Mouse (Mus musculus) MEL (cell line): ENCODE measurements around the gene Ticam1. TPM values are rescaled to one million over a fixed set of nuclear protein-coding genes. Genes with fewer than 3 reads are reported as not detected.

ENCODE experiments used
- DNase-seq: peaks from one replicate; pipeline ENCODE4 v3.0.0; 2011; ENCODE audit warnings: low read depth, low spot score
- H3K27ac ChIP-seq: 2 replicates; pipeline ENCODE4 v1.5.1; 2012; ENCODE audit warnings: low read depth, mild to moderate bottlenecking, control low read depth, low read length, moderate library complexity; ENCODE audit not compliant: control insufficient read depth
- H3K27me3 ChIP-seq, 2 experiments: fragments of 150-350 bp in 1 of 2; sonication (generic) in 1 of 2; 2 replicates each; pipeline ENCODE4 v1.6.1; 2012; ENCODE audit warnings: low read length in 2 of 2, mild to moderate bottlenecking in 2 of 2, improper control_type of control experiment in 1 of 2, moderate library complexity in 1 of 2; ENCODE audit not compliant: insufficient read depth in 2 of 2, control insufficient read depth in 1 of 2
- H3K36me3 ChIP-seq, 2 experiments: 2 replicates each; pipeline ENCODE4 v1.6.1; 2012 to 2014; ENCODE audit warnings: low read length in 2 of 2, improper control_type of control experiment in 1 of 2, inconsistent platforms in 1 of 2, mild to moderate bottlenecking in 1 of 2; ENCODE audit not compliant: insufficient read depth in 2 of 2, control insufficient read depth in 1 of 2
- H3K4me1 ChIP-seq, 2 experiments: fragments of 150-350 bp in 1 of 2; sonication (generic) in 1 of 2; 2 replicates each; pipeline ENCODE4 v1.6.1; 2012; ENCODE audit warnings: low read length in 2 of 2, improper control_type of control experiment in 1 of 2, mild to moderate bottlenecking in 1 of 2; ENCODE audit not compliant: insufficient read depth in 2 of 2, control insufficient read depth in 1 of 2
- H3K4me3 ChIP-seq, 2 experiments: fragments of 150-350 bp in 1 of 2; sonication (generic) in 1 of 2; 2 replicates each; pipeline ENCODE4 v1.5.1; 2012; ENCODE audit warnings: low read depth in 2 of 2, low read length in 2 of 2, mild to moderate bottlenecking in 2 of 2, moderate library complexity in 2 of 2, control low read depth in 1 of 2, improper control_type of control experiment in 1 of 2; ENCODE audit not compliant: control insufficient read depth in 1 of 2, insufficient read depth in 1 of 2
- H3K79me2 ChIP-seq: 2 replicates; pipeline ENCODE4 v1.6.1; 2012; ENCODE audit warnings: mild to moderate bottlenecking, low read length, moderate library complexity; ENCODE audit not compliant: control insufficient read depth, poor library complexity, insufficient read depth
- H3K9ac ChIP-seq: 2 replicates; pipeline ENCODE4 v1.6.1; 2012; ENCODE audit warnings: low read depth, mild to moderate bottlenecking, control low read depth, low read length, moderate library complexity; ENCODE audit not compliant: control insufficient read depth, poor library complexity, severe bottlenecking
- H3K9me3 ChIP-seq: fragments of 150-350 bp; sonication (generic); replicated peaks from 2 replicates; pipeline ENCODE4 v1.6.1; 2012; ENCODE audit warnings: mild to moderate bottlenecking, low read length, improper control_type of control experiment, moderate library complexity; ENCODE audit not compliant: insufficient read depth
- CTCF ChIP-seq, 3 experiments: IDR thresholded peaks in 2 of 3; conservative IDR thresholded peaks in 1 of 3; 2 replicates each; pipeline ENCODE4 v1.5.1; 2011 to 2012; ENCODE audit warnings: low read length in 3 of 3, low read depth in 2 of 3, mild to moderate bottlenecking in 2 of 3, improper control_type of control experiment in 1 of 3, inconsistent platforms in 1 of 3, mixed read lengths in 1 of 3, moderate library complexity in 1 of 3; ENCODE audit not compliant: control insufficient read depth in 1 of 3, insufficient read depth in 1 of 3, poor library complexity in 1 of 3, severe bottlenecking in 1 of 3
- ELF1 ChIP-seq: IDR thresholded peaks from 2 replicates; pipeline ENCODE4 v1.6.1; 2014; ENCODE audit warnings: low read depth, mild to moderate bottlenecking, inconsistent platforms, low read length, improper control_type of control experiment, moderate library complexity
- GATA1 ChIP-seq: IDR thresholded peaks from 2 replicates; pipeline ENCODE4 v1.6.1; 2011; ENCODE audit warnings: low read depth, low read length, improper control_type of control experiment
- HCFC1 ChIP-seq: IDR thresholded peaks from 2 replicates; pipeline ENCODE4 v1.6.1; 2012; ENCODE audit warnings: low read depth, mild to moderate bottlenecking, inconsistent platforms, low read length, improper control_type of control experiment, moderate library complexity
- JUND ChIP-seq: IDR thresholded peaks from 2 replicates; pipeline ENCODE4 v1.6.1; 2011; ENCODE audit warnings: low read depth, mild to moderate bottlenecking, improper control_type of control experiment, low read length
- MAX ChIP-seq: IDR thresholded peaks from 2 replicates; pipeline ENCODE4 v1.6.1; 2011; ENCODE audit warnings: low read length, improper control_type of control experiment
- MAZ ChIP-seq: IDR thresholded peaks from 2 replicates; pipeline ENCODE4 v1.6.1; 2012; ENCODE audit warnings: low read depth, mild to moderate bottlenecking, inconsistent platforms, low read length, improper control_type of control experiment
- MEF2A ChIP-seq: IDR thresholded peaks from 2 replicates; pipeline ENCODE4 v1.6.1; 2014; ENCODE audit warnings: low read depth, mild to moderate bottlenecking, inconsistent platforms, low read length, improper control_type of control experiment; ENCODE audit not compliant: poor library complexity, insufficient replicate concordance, severe bottlenecking; ENCODE audit errors: extremely low read depth
- MYC ChIP-seq: IDR thresholded peaks from 2 replicates; pipeline ENCODE4 v1.6.1; 2011; ENCODE audit warnings: low read depth, mild to moderate bottlenecking, low read length, improper control_type of control experiment, moderate library complexity
- NELFE ChIP-seq: IDR thresholded peaks from 2 replicates; pipeline ENCODE4 v1.6.1; 2011; ENCODE audit warnings: low read depth, low read length, improper control_type of control experiment
- POLR2A ChIP-seq, 2 experiments: IDR thresholded peaks; 2 replicates each; pipeline ENCODE4 v1.6.1; 2011 to 2012; ENCODE audit warnings: low read length in 2 of 2, mild to moderate bottlenecking in 2 of 2, control low read depth in 1 of 2, improper control_type of control experiment in 1 of 2, low read depth in 1 of 2, moderate library complexity in 1 of 2; ENCODE audit not compliant: control insufficient read depth in 1 of 2, insufficient read depth in 1 of 2, poor library complexity in 1 of 2
- POLR2AphosphoS2 ChIP-seq: IDR thresholded peaks from 2 replicates; pipeline ENCODE4 v1.6.1; 2011; ENCODE audit warnings: low read length, improper control_type of control experiment
- RAD21 ChIP-seq: IDR thresholded peaks from 2 replicates; pipeline ENCODE4 v1.6.1; 2011; ENCODE audit warnings: mild to moderate bottlenecking, low read depth, low read length, improper control_type of control experiment
- RCOR1 ChIP-seq: IDR thresholded peaks from 2 replicates; pipeline ENCODE4 v1.6.1; 2012; ENCODE audit warnings: low read depth, mild to moderate bottlenecking, inconsistent platforms, low read length, improper control_type of control experiment
- SIN3A ChIP-seq: IDR thresholded peaks from 2 replicates; pipeline ENCODE4 v1.6.1; 2012; ENCODE audit warnings: low read length, improper control_type of control experiment, inconsistent platforms
- SMC3 ChIP-seq: IDR thresholded peaks from 2 replicates; pipeline ENCODE4 v1.6.1; 2011; ENCODE audit warnings: low read depth, low read length, improper control_type of control experiment
- USF1 ChIP-seq: IDR thresholded peaks from 2 replicates; pipeline ENCODE4 v1.6.1; 2014; ENCODE audit warnings: low read depth, mild to moderate bottlenecking, inconsistent platforms, low read length, improper control_type of control experiment, moderate library complexity
- polyA plus RNA-seq, 2 experiments: library from polyadenylated mRNA; stranded (reverse) in 1 of 2; unstranded in 1 of 2; fragments of >175 nt in 1 of 2; fragments of >200 nt in 1 of 2; gene quantifications; 2 replicates each; pipeline versions ENCODE4 v1.2.1 to v1.2.4; 2012; ENCODE audit warnings: low replicate concordance in 2 of 2, low read depth in 1 of 2; ENCODE audit not compliant: insufficient read length in 2 of 2, insufficient read depth in 1 of 2, missing spikeins in 1 of 2
- total RNA-seq: library from RNA; depleted of rRNA; stranded (reverse); fragments of 300-350 nt; gene quantifications from 2 replicates; pipeline ENCODE4 v1.2.3, GENCODE M21; 2012

Ticam1 gene
- total and polyA plus RNA-seq, 3 experiments, result 4.6 to 8.7 TPM; not detected in 1

- TF ChIP-seq MEF2A, result no peak
- TF ChIP-seq POLR2A (IDR thresholded peaks at IDR 0.05; ENCODE audit: control insufficient read depth in 1 of 2, insufficient read depth in 1 of 2, low read depth in 1 of 2, low read length in 2 of 2, poor library complexity in 1 of 2), result 0 out of 4 replicates have a peak, but pooled peaks of 1 of the 2 experiments have one; percentile 25
- TF ChIP-seq, all 39 proteins: peak for 1
- peaks cover 11% of the 10 kb centered on the region for H3K79me2 ChIP-seq
- no peak overlapping the region; the same call in 1 of the 2 replicates for H3K27ac ChIP-seq
- H3K9me3 ChIP-seq, result no peaks in the 10 kb centered on the region
- peaks cover 0 to 7% of the 10 kb centered on the region in 2 experiments; a peak in 2 of 4 replicates for H3K36me3 ChIP-seq
- peaks cover 0 to 18% of the 10 kb centered on the region in 2 experiments; a peak in 2 of 4 replicates for H3K4me1 ChIP-seq
- no peak overlapping the region for H3K4me3 ChIP-seq
- peak; percentile 50 for DNase-seq
- H3K27me3 ChIP-seq, result no peaks in the 10 kb centered on the region
- no peak overlapping the region for H3K9ac ChIP-seq
These were observed 10.7 kb downstream of the Ticam1 start for GRCm38 (mm10) chr17:56265869-56266268.

- H3K27ac ChIP-seq, result no peak overlapping the region
- peaks cover 0 to 25% of the 10 kb centered on the region in 2 experiments; a peak in 2 of 4 replicates for H3K4me1 ChIP-seq
These were observed 11.6 kb downstream of the Ticam1 start for GRCm38 (mm10) chr17:56265011-56265410.

GRCm38 (mm10) chr17:56264020-56264419 is 12.6 kb downstream of the Ticam1 start:
- TF ChIP-seq MAX (peak; percentile 43; the same call in 1 of the 2 replicates), NELFE (no peak), JUND (no peak), RAD21 (peak; percentile 30), ELF1 (no peak), RCOR1 (no peak), HCFC1 (peak; percentile 30; the same call in 1 of the 2 replicates), SMC3 (peak; percentile 55), CTCF (IDR thresholded peaks at IDR 0.05 in 2 of 3, conservative IDR thresholded peaks at IDR 0.05 in 1 of 3; ENCODE audit: control insufficient read depth in 1 of 3, insufficient read depth in 1 of 3, low read depth in 2 of 3, low read length in 3 of 3, poor library complexity in 1 of 3, severe bottlenecking in 1 of 3) (peak; percentile 83 to 92 (median 85)), GATA1 (no peak), USF1 (no peak), MYC (peak; percentile 67; the same call in 1 of the 2 replicates), MAZ (no peak)
- TF ChIP-seq, all 39 proteins: peak for 6
- peaks cover 0 to 18% of the 10 kb centered on the region in 2 experiments; a peak in 3 of 4 replicates for H3K36me3 ChIP-seq
- peak; percentile 90 for DNase-seq
- H3K27me3 ChIP-seq, result no peaks in the 10 kb centered on the region
- H3K9ac ChIP-seq, result no peak overlapping the region
- no peak overlapping the region for H3K27ac ChIP-seq
- no peak overlapping the region for H3K4me3 ChIP-seq
- H3K4me1 ChIP-seq, result peaks cover 0 to 35% of the 10 kb centered on the region in 2 experiments; a peak in 2 of 4 replicates
- H3K79me2 ChIP-seq, result peaks cover 26% of the 10 kb centered on the region
- no peaks in the 10 kb centered on the region for H3K9me3 ChIP-seq

More at GRCm38 (mm10) chr17:56265011-56265410, 11.6 kb downstream of the Ticam1 start:
- no peak overlapping the region for H3K9ac ChIP-seq
- H3K27me3 ChIP-seq, result no peaks in the 10 kb centered on the region
- no peak for DNase-seq
- H3K9me3 ChIP-seq, result no peaks in the 10 kb centered on the region
- peaks cover 0 to 13% of the 10 kb centered on the region in 2 experiments; a peak in 3 of 4 replicates for H3K36me3 ChIP-seq
- H3K79me2 ChIP-seq, result peaks cover 19% of the 10 kb centered on the region
- no peak for TF ChIP-seq SIN3A
- TF ChIP-seq POLR2AphosphoS2, result 0 out of 2 replicates have a peak, but pooled peaks have one; percentile 33
- no peak overlapping the region for H3K4me3 ChIP-seq
